Mouse (Mus musculus) forebrain, embryonic 13.5 days (tissue): ENCODE results near the gene 4930562C15Rik. TPM values are rescaled to one million over a fixed set of nuclear protein-coding genes. Genes with fewer than 3 reads are reported as not detected.

Source experiments
- ATAC-seq: fragments of 200-750 bp; cut with Nextera tagmentation; 2 replicates; pipeline ENCODE4 v1.8.0; 2017
- H3K27ac ChIP-seq: fragments of 300-500 bp; sonication (generic); 2 replicates; pipeline ENCODE4 v1.5.1; 2015; ENCODE audit warnings: inconsistent platforms, mild to moderate bottlenecking, moderate library complexity
- H3K27me3 ChIP-seq: fragments of 300-500 bp; sonication (generic); 2 replicates; pipeline ENCODE4 v1.6.1; 2015; ENCODE audit warnings: mild to moderate bottlenecking, inconsistent platforms
- H3K36me3 ChIP-seq: fragments of 300-500 bp; sonication (generic); 2 replicates; pipeline ENCODE4 v1.6.1; 2015; ENCODE audit warnings: mild to moderate bottlenecking, inconsistent platforms; ENCODE audit not compliant: poor library complexity, severe bottlenecking
- H3K4me1 ChIP-seq: fragments of 300-500 bp; sonication (generic); 2 replicates; pipeline ENCODE4 v1.6.1; 2015; ENCODE audit warnings: inconsistent platforms
- H3K4me2 ChIP-seq: fragments of 300-500 bp; sonication (generic); 2 replicates; pipeline ENCODE4 v1.6.1; 2015; ENCODE audit warnings: inconsistent platforms, mild to moderate bottlenecking, moderate library complexity
- H3K4me3 ChIP-seq: fragments of 300-500 bp; sonication (generic); 2 replicates; pipeline ENCODE4 v1.5.1; 2015; ENCODE audit warnings: mild to moderate bottlenecking, inconsistent platforms
- H3K9ac ChIP-seq: fragments of 300-500 bp; sonication (generic); 2 replicates; pipeline ENCODE4 v1.6.1; 2015; ENCODE audit warnings: mild to moderate bottlenecking, inconsistent platforms
- H3K9me3 ChIP-seq: fragments of 300-500 bp; sonication (generic); replicated peaks from 2 replicates; pipeline ENCODE4 v1.6.1; 2016; ENCODE audit warnings: inconsistent platforms
- WGBS: fragments of 180-500 bp; shearing (Covaris S2); methylation state at CpG from one replicate; pipeline ENCODE4 v1.1.7; 2015; 5-methylcytosine and 5-hydroxymethylcytosine counted together
- polyA plus RNA-seq: library from polyadenylated mRNA; unstranded; fragments of >200 nt; fragmentation: Nextera tagmentation; extraction: Ambion mirVana; gene quantifications from 2 replicates; pipeline ENCODE4 v1.2.1, GENCODE M21; 2015

Gene 4930562C15Rik
- polyA plus RNA-seq, 1 experiment from 2014 or later, result 0.37 TPM

DNA sequence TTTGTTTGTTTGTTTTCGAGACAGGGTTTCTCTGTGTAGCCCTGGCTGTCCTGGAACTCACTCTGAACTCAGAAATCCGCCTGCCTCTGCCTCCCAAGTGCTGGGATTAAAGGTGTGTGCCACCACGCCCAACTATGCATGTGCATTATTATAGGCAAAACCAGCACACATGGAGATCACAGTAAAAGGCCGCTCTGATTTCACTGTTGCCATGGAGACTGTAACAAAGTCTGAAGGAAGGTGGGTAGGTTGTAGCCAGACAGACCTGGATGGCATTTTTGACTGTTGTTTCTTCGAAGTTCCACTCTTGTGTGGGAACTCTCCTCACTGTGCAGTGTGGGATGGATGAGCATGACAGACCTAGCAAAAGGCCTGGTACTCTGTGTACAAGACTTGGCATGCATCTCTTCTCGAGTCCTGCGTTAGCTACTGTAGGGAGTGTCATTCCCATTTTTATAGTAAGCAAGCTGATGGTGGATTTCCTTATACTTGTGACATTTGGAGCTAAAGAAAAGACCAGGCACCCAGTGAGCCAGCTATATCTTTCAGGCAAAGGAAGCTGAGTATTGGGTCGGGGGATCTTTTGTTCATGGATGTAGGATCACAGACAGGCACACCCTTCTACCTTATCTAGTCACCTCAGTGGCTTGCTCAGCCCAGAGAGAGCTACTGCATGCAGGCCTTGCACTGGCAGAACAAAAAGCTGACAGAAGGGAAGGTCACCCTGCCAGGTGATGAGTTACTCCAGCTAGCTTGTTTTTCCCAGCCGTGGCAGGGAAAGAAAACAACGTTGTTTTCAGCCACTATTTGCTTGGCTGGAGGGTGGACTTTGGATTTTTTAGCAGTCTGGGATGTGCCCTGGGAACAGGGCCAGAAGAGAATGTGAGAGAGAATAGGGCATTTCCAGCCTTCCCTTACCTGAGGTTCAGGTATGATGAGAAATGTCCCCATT is 46.5 kb downstream of the 4930562C15Rik start:
- H3K36me3 ChIP-seq, result no peaks in the 10 kb centered on the region
- peak overlapping the region; percentile 72 for H3K4me3 ChIP-seq
- H3K9me3 ChIP-seq, result no peaks in the 10 kb centered on the region
- no peaks in the 10 kb centered on the region for H3K27me3 ChIP-seq
- peak overlapping the region; percentile 84; the same call in 1 of the 2 replicates for H3K9ac ChIP-seq
- no peak for ATAC-seq
- peak overlapping the region; percentile 91; the same call in 1 of the 2 replicates for H3K27ac ChIP-seq
- H3K4me2 ChIP-seq, result peak overlapping the region; percentile 92
- peaks cover 36% of the 10 kb centered on the region for H3K4me1 ChIP-seq
- WGBS, result 77% methylated on average over 10 of the region's 10 CpGs

DNA sequence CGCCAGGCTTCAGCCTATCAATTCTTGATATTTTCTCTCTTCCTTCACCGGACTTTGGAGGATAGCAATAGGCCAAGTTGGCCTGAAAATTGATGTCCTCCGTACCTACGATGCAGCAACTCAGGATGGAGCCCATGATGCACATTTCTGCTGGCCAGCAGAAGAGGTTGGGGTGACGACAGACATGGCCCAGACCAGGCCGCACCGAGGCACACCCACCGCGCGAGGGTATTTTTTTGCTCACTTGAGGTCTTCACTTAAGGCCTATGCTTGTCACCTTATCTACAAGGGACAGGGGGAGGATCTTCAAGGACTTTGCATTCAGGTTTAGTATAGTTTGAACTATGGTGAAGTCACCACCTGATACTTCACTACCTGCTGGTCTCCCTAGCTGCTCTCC is 49.7 kb downstream of the 4930562C15Rik start:
- no peaks in the 10 kb centered on the region for H3K27me3 ChIP-seq
- H3K4me1 ChIP-seq, result peaks cover 41% of the 10 kb centered on the region
- no peaks in the 10 kb centered on the region for H3K36me3 ChIP-seq
- no peak overlapping the region for H3K9ac ChIP-seq
- H3K4me3 ChIP-seq, result no peak overlapping the region
- no peaks in the 10 kb centered on the region for H3K9me3 ChIP-seq
- ATAC-seq, result no peak
- peak overlapping the region; percentile 88 for H3K4me2 ChIP-seq
- peak overlapping the region; percentile 57 for H3K27ac ChIP-seq
- WGBS, result 95% methylated on average over 10 of the region's 10 CpGs

DNA sequence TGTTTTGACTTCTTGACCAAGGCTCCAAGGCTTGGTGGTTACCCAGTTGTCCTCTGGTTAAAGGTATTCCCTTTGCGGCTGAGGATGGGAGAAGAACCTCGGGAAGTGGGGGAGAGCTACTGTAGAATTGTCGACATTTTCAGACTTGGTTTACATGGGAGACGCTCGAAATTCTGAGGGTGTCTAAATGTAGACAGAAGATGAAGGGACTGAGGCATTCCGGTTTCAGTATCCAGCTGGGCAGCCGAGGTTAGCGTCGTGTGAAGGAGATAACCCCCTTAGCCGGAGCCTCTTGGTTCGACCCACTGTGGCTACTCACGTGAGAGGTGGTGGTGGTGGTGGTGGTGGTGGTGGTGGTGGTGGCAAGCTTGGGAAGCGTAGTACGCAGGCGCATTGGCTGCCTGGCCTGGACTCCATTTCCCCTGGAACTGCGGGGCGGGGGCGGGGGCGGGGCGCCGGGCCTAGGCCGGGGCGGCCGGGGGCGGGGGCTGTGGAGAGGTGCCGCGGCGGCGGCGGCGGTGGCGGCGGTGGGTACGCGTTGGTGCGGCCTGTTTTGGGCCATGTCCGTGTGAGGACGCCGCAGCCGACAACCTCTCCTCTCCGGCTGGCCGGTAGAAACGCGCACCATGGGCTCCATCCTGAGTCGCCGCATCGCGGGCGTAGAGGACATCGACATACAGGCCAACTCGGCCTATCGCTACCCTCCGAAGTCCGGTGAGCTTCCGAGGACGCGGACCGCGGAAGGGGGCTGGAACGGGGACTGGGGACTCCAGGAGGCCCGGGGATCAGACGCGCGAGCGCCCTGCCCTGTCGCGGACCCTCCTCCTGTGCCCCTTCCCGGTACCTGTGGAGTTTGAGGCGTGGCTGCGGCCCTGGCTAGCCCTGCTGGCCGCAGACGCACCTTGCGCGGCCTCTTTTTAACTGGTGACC is 50.8 kb downstream of the 4930562C15Rik start, which contains the start of gene Mgrn1:
TSS of gene Mgrn1 (plus strand) at position 490 of the 930 bp plus-strand sequence.
- WGBS, result under 1% methylated on average over 53 of the region's 74 CpGs
- H3K36me3 ChIP-seq, result no peaks in the 10 kb centered on the region
- H3K27me3 ChIP-seq, result no peaks in the 10 kb centered on the region
- no peaks in the 10 kb centered on the region for H3K9me3 ChIP-seq
- peak; percentile 94 for ATAC-seq
- H3K9ac ChIP-seq, result peak within 1 kb of the TSS; percentile 94
- peak within 1 kb of the TSS; percentile 93 for H3K4me3 ChIP-seq
- peak within 1 kb of the TSS; percentile 88 for H3K4me2 ChIP-seq
- peak within 1 kb of the TSS; percentile 81 for H3K27ac ChIP-seq
- H3K4me1 ChIP-seq, result peaks cover 38% of the 10 kb centered on the region

DNA sequence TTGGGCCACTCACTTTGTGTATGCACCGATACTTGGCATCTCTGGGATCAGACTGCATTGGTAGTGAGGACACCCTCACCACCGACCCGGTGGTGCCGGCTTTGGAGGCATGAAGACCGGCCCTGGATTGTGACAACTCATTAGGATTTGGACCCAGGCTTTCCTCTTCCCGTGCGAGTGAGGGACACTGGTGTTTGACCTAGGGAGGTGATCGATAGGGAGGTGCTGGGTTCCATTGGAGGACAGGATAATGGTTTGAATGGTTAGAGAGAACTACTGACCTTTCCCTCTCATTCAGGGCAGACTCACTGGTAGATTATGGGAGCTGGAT is 51.4 kb downstream of the 4930562C15Rik start:
- Histone ChIP-seq H3K9ac (peak overlapping the region; percentile 94), H3K4me2 (peak overlapping the region; percentile 88), H3K36me3 (no peaks in the 10 kb centered on the region), H3K27me3 (no peaks in the 10 kb centered on the region), H3K9me3 (no peaks in the 10 kb centered on the region), H3K27ac (peak overlapping the region; percentile 81), H3K4me3 (peak overlapping the region; percentile 93), H3K4me1 (peaks cover 32% of the 10 kb centered on the region)
- 2% methylated on average over 8 of the region's 8 CpGs for WGBS
- no peak; the same call in 1 of the 2 replicates for ATAC-seq

DNA sequence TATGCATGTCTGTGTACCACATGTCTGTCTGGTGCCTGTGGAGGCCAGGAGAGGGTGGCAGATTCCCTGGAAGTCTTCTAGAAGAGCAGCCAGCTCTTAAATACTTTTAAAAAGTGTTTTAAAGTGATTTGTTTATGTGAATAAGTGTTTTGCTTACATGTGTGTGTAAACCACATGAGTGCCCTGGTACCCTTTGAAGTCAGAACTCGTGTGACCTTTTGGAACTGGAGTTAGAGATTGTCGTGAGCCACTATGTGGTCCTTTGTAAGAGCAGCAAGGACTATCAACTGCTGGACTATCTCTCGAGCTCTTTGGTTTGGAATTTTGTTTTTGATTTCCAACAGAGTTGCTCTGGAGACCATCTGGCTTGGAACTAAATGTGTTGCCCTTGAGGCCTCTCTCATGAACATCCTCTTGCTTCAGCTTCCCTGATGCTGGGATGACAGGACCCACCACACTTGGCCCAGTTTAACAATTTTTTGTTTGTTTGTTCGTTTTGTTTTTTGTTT is 55.0 kb downstream of the 4930562C15Rik start:
- 81% methylated on average over 4 of the region's 4 CpGs for WGBS
- Histone ChIP-seq H3K9me3 (no peaks in the 10 kb centered on the region), H3K27me3 (no peaks in the 10 kb centered on the region), H3K27ac (no peak overlapping the region), H3K36me3 (no peaks in the 10 kb centered on the region), H3K4me2 (no peak overlapping the region), H3K9ac (no peak overlapping the region), H3K4me3 (no peak overlapping the region), H3K4me1 (peaks cover 26% of the 10 kb centered on the region)
- no peak for ATAC-seq

DNA sequence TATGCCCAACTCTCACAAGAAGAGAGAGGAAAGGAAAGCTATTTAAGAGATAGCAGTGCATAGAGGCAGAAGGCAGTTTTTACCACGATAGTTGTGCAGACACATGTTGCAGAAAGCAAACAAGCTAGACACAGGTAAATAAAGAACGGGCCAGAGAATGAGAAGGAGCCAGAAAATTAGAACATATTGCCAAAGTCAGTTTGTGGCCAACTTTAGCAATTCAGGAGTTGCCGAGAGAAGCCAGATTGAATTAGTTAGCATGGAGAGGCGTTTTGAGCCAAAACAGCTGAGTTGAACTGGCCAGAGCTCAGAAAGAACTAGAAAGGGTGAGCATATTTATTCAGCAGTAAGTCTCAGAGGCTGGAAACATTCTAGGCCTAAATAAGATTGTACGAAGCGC is 57.0 kb downstream of the 4930562C15Rik start:
- H3K4me1 ChIP-seq, result peaks cover 17% of the 10 kb centered on the region
- H3K9me3 ChIP-seq, result no peaks in the 10 kb centered on the region
- no peaks in the 10 kb centered on the region for H3K36me3 ChIP-seq
- no peak overlapping the region for H3K4me2 ChIP-seq
- WGBS, result 91% methylated on average over 6 of the region's 6 CpGs
- H3K27ac ChIP-seq, result no peak overlapping the region
- no peak overlapping the region for H3K9ac ChIP-seq
- H3K4me3 ChIP-seq, result no peak overlapping the region
- ATAC-seq, result no peak
- H3K27me3 ChIP-seq, result no peaks in the 10 kb centered on the region

DNA sequence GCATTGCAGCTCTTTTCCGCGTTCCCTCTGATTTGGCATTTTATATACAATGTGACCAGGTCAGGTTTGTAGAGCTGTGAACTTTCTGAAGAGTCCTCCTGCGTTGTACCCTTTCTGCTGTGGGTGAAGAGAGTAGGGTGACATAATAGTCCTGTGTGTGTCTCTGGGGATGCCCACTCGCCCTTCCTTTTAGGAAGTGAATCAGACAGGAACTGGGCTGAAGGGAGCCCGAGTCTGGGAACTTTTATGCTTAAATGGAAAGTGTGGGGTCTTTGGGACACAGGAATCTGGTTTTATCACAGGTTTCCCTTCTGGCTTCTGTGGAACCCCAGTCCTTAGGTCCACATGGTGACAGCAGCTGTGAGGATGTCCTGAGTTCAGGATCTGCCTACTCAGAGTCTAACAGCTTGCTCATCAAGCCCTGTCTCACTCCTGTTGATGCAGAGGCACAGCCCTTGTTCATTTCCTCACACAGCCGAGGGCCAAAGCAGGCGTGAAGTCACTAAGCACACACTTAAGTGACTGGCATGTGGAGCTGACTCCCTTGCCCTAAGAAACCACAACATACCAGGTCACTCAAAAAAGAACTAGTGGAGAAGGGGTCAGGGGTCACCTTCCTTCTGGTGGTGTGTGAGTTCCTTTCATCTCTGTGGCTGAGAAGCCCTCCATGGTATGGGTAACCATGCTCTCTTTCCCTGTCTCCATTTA is 59.1 kb downstream of the 4930562C15Rik start:
- no peak for ATAC-seq
- no peaks in the 10 kb centered on the region; the same call in 1 of the 2 replicates for H3K4me1 ChIP-seq
- no peaks in the 10 kb centered on the region for H3K36me3 ChIP-seq
- H3K27ac ChIP-seq, result no peak overlapping the region
- H3K4me2 ChIP-seq, result no peak overlapping the region
- WGBS, result 85% methylated on average over 7 of the region's 7 CpGs
- H3K9me3 ChIP-seq, result no peaks in the 10 kb centered on the region
- H3K4me3 ChIP-seq, result no peak overlapping the region
- H3K27me3 ChIP-seq, result no peaks in the 10 kb centered on the region
- no peak overlapping the region for H3K9ac ChIP-seq

DNA sequence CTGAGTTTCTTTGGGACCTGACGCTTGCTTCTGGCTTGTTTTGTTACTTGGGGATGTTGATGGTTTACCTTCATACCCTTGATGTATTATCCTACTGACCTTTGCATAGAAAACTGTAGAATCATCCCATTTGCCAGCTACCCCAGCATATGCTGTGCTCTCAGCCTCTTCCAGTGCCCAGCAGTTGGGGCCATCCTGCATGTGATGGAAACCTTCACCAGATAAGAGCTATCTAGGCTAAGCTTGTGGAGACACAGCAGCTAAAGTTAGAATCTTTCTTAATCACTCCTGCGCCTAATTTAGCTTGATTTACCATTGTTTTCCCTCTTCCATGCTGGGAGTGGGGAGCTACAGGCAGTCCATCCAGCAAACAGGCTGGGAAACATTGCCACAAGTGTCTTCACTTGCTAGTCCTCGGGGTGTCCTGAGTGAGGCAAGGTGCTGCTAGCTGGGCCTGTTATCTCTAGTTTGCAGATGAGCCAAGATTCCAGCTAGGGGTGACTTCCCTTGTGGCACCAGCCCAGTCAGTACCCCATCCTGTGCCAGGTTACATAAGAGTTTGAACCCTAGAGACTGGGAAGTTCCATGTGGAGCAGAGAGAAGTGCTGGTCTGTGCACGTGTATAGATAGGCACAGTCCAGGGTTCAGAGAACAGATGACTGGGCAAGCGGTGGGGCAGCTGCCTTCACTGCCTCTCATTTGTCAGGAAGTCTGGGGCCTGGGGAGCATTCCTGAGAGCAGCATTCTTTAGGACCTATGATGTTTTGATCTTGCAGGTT is 61.2 kb downstream of the 4930562C15Rik start:
- ATAC-seq, result no peak

DNA sequence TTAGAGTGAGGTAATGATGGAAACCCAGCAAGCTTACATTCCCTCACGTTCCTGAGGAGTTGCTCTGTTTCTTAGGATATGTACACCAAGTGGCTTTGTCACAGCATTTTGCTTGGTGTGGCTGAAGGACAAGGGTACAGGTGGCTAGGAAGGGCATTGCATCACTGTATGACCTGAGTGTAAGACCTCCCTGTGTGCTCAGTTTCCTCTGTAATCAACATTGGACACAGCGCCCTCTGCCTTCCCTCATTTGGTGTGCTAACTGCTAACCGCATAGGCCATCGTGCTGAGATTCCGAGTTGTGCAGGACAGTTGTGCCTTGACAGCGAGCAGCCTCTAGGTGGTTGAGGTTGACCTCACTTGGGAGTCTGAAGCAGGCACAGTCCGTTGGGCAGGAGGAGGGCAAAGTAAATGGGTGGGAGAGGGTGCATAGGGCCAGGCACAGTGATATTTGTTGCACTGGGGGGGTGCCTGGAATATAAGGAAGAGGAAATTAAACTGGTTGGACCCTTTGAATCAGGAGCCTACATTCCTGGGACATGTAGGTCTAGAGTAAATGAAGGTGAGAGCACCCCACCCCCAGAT is 62.0 kb downstream of the 4930562C15Rik start:
- 46% methylated on average over 7 of the region's 7 CpGs for WGBS
- H3K27me3 ChIP-seq, result no peaks in the 10 kb centered on the region
- H3K4me1 ChIP-seq, result peaks cover 5% of the 10 kb centered on the region; the same call in 1 of the 2 replicates
- no peak overlapping the region for H3K9ac ChIP-seq
- H3K36me3 ChIP-seq, result no peaks in the 10 kb centered on the region
- H3K9me3 ChIP-seq, result no peaks in the 10 kb centered on the region
- ATAC-seq, result no peak
- no peak overlapping the region for H3K4me2 ChIP-seq
- H3K4me3 ChIP-seq, result no peak overlapping the region
- no peak overlapping the region for H3K27ac ChIP-seq

More for the DNA sequence above, 61.2 kb downstream of the 4930562C15Rik start:
- Histone ChIP-seq H3K27me3 (no peaks in the 10 kb centered on the region), H3K36me3 (no peaks in the 10 kb centered on the region), H3K27ac (no peak overlapping the region), H3K9me3 (no peaks in the 10 kb centered on the region), H3K4me1 (peaks cover 5% of the 10 kb centered on the region; the same call in 1 of the 2 replicates), H3K9ac (no peak overlapping the region), H3K4me3 (no peak overlapping the region), H3K4me2 (no peak overlapping the region)
- 82% methylated on average over 5 of the region's 5 CpGs for WGBS

DNA sequence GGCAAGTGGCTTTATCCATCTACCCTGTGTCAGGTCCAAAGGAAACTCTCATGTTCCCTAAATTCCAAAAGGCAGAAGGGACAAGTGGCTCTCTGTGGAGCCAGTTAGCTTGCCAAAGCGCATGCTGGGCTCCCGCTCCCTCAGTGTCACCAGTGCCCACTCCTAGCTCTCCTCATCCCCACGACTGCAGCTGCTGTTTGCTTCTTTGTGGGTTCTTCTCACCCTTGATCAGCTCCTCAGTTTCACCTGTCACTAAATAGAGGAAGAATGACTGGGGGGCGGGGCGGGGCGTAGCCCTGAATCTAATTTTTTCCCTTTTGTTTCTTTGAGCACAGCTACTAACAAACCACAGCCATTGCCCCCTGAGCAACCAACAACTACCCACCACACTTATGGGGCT is 63.7 kb downstream of the 4930562C15Rik start:
- no peak overlapping the region for H3K4me3 ChIP-seq
- peaks cover 5% of the 10 kb centered on the region; the same call in 1 of the 2 replicates for H3K4me1 ChIP-seq
- WGBS, result 81% methylated on average over 6 of the region's 6 CpGs
- no peak overlapping the region for H3K4me2 ChIP-seq
- H3K9ac ChIP-seq, result no peak overlapping the region
- no peak overlapping the region for H3K27ac ChIP-seq
- H3K9me3 ChIP-seq, result no peaks in the 10 kb centered on the region
- H3K36me3 ChIP-seq, result no peaks in the 10 kb centered on the region
- ATAC-seq, result no peak
- H3K27me3 ChIP-seq, result no peaks in the 10 kb centered on the region
